Mouse (Mus musculus) fibroblast of lung, adult 2 months (primary cell): ENCODE results near the gene Zfp697.
"Not testable (repeated sequence)": the region's sequence is repeated elsewhere in the genome, so short reads cannot be mapped to it uniquely, and the experiment has no call there.

Experiments
- DNase-seq: peaks from one replicate; pipeline ENCODE4 v3.0.0-alpha.2; 2011; ENCODE audit warnings: low read depth

Gene Zfp697

DNA sequence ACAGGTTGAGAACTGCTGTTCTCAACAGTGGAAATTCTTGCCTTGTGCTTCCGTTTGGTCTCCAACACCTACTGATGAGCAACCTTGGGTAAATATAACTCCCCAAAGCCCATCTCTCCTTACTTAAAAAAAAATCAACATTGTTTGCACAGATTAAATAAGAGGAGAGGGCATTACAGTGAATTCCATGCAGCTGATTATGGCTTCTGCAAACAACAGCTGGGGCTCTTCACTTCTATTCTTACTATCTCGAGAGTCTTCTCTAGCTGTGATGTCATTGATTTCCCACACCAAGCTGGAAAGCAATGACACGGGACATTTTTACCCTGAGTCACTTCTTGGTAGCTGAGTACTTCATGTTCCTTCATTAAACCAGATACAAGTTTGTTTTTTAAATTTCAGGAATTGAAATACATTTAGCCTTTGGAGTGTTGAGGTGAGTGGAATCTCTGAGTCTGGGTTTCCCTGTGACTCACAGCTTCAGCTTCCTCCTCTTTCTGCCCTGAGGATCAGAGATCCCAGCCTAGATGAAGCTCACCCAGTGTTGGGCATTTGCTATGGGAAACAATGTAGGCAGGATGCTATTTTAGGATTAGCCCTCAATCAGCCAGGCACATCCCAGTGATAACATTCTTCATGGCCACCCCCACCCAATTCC lies 8.1 kb upstream of the Zfp697 start:
- no peak for DNase-seq

DNA sequence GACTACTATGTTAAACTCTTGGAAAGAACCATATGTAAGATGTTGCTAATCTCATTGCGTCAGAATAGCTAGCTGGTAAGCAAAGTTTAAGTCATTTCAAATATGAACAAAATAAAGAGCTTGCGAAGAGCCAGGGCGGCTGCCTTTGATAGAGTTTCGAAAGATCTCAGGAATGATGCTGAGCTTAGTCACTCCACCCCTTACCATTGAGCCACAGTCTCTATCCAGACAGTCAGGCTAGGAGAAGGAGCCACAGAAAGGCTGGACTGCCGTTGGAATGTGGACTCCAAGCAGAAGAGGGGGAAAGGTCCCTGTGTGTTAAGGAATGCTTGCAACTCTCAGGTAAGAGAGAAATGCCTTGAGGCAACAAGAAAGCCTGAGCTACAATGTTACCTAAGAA lies 7.3 kb upstream of the Zfp697 start:
- no peak for DNase-seq

DNA sequence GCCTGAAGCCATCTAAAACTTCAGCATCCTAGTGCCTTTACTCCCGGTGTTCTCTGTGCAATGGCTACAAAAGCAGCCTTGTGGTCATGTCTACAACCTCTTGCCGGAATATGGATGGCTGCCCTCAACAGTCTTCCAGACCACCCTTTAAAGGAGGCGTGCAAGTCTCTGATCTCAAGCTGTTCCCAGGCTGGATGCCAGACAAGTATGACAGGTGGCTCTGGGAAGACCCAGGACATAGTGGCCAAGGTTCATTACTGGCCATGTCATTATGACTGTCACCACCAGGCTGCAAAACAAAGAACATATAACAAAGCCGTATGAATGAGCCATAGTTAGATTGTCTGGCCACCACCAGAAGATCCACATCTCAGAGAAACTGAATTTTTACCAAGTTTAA lies 4.0 kb upstream of the Zfp697 start:
- DNase-seq: no peak

- DNase-seq: no peak
Observed at GRCm38 (mm10) chr3:98379236-98379635, 3.0 kb upstream of the Zfp697 start.

GRCm38 (mm10) chr3:98381677-98382245 lies 500 bp upstream of the Zfp697 start:
- DNase-seq: no peak

GRCm38 (mm10) chr3:98383024-98383790 lies 946 bp downstream of the Zfp697 start:
- DNase-seq: no peak

DNA sequence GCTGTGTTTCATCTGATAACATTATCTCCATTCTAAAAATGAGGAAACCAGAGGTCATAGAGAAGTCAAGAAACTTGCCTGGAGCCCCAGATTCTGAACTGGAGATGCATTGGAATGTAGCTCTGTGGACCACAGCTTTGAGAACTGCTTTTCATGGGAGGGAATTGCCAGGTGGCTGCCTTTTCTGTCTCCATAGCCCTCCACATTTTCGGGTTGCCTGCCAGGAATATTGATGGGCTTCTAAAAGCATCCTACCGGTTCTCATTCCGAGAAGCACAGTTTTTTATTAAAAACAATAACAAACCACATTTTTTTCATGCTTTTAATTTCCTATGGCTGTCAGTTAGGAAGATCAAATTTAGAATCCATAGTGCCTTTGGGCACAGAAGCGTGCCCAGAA lies 4.8 kb downstream of the Zfp697 start:
- DNase-seq: no peak

- DNase-seq: no peak
Observed at GRCm38 (mm10) chr3:98387756-98388155, 5.5 kb downstream of the Zfp697 start.

GRCm38 (mm10) chr3:98389305-98389704 lies 7.0 kb downstream of the Zfp697 start:
- DNase-seq: no peak

GRCm38 (mm10) chr3:98404268-98404895 lies 22.1 kb downstream of the Zfp697 start:
- DNase-seq: not testable (repeated sequence)

GRCm38 (mm10) chr3:98405877-98406276 lies 23.6 kb downstream of the Zfp697 start:
- DNase-seq: not testable (repeated sequence)

- not testable (repeated sequence) for DNase-seq
Observed at GRCm38 (mm10) chr3:98406569-98407144, 24.4 kb downstream of the Zfp697 start.

DNA sequence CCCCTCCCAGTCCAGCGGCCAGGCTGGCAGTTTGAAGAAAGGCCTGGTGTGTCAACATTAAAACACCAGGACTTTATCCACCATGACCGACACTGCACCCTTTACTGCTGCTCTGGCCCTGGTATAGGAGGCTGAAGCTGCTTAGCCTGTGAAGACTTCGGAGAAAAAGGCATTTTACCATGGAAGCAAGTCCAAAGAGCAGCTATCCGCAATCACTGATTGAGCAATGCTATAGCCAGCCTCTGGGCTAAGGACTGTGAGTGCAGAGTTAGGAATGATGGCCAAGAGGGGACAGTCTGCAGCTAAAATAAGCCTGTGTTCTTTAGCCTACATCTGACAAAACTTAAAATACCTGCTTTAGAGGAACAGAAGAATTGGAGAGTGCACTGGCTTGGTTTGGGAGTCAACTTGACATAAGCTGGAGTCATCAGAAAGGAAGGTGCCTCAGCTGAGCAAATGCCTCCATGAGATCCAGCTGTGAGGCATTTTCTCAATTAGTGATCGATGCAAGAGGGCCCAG lies 25.1 kb downstream of the Zfp697 start:
- DNase-seq: not testable (repeated sequence)

GRCm38 (mm10) chr3:98410619-98411580 lies 28.6 kb downstream of the Zfp697 start:
- not testable (repeated sequence) for DNase-seq

GRCm38 (mm10) chr3:98413733-98414132 lies 31.5 kb downstream of the Zfp697 start:
- no peak for DNase-seq

DNA sequence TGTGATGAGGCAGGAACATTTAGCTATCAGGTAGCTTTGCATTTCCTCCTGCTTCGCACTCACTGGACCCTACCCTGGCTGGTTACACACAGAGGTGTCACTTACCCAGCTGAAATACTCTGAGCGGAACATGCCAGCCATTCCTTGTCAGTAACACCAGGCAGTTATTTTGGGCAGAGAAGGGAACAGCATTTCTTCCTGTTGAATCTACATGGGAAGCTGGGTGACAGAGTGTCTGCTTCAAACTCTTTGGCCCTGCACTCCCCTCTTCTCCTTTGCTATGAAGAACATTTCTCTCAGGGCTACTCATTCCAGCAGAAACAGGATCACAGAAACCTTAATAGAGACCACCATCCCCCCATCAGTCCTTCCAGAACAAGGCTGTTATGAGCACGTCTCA lies 32.0 kb downstream of the Zfp697 start:
- DNase-seq: no peak

GRCm38 (mm10) chr3:98416426-98417250 lies 34.4 kb downstream of the Zfp697 start:
- DNase-seq: no peak

DNA sequence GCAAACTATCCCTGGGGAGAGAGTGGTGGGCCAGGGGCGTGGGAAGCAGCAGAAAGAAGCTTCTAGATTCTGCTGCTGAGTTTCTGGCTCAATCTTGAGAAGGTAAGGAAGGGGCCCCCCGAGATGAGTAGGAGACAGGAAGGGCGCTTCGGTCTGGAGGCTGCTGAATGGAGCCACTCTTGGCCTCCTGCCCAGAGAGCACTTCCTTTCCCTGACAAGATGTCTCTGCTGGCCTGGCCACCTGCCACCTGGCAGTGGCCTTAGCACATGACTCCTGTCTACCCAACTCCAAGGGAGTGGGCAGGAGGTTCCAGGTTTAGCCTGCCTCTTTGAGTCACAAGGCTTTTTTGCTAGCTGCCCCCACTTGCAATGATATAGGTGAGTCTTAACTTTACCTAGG lies 35.1 kb downstream of the Zfp697 start:
- DNase-seq: peak; percentile 35

DNA sequence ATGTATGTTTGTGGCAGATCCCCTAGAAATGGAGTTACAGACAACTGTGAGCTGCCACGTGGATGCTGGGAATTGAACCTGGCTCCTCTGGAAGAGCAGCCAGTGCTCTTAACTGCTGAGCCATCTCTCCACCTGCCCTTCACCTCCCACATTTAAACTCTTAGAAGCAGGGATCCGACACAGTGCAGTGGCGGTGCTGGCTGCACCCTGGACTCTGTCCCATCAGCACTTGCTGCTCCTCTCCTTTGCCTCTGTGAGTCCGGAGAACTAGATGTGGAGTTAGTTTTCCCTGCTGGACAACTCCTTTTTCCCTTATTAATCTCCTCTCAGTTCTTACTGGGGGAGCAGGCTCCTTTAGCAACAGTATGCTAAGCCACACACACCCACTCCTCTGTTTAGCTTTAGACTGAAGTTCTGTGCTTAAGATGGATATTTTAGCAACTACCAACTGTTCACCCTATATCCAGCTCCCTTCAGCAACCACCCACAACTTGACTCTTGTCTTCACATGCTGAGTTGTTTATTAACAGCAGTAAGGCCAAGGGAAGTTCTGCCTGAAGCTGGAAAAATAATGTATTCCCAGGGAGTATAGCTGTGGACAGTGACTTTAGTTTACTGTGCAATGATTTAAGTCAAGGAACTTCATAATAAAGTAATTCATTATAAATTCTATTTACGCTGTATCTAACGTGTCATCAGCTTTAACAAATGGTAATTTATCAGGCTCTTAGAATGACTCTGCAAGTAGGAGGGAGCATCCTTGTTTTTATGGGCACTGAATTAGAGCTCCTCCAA lies 36.9 kb downstream of the Zfp697 start:
- DNase-seq: no peak

- DNase-seq: no peak
Observed at GRCm38 (mm10) chr3:98419786-98420070, 37.5 kb downstream of the Zfp697 start.
